Mouse (Mus musculus) liver, adult 2 months (tissue): ENCODE measurements around the gene Sorcs3. TPM values are rescaled to one million over a fixed set of nuclear protein-coding genes. Genes with fewer than 3 reads are reported as not detected.

Experiments used
- DNase-seq: peaks from one replicate; pipeline ENCODE4 v3.0.0-alpha.2; 2011; ENCODE audit warnings: low read depth, low spot score; ENCODE audit errors: extremely low read depth
- H3K27ac ChIP-seq: fragments of 200-500 bp; replicated peaks from 2 replicates; pipeline ENCODE4 v1.5.1; 2012; ENCODE audit warnings: low read depth, mild to moderate bottlenecking, control low read depth, inconsistent platforms, low read length; ENCODE audit not compliant: insufficient read depth
- H3K27me3 ChIP-seq: fragments of 200-500 bp; 2 replicates; pipeline ENCODE4 v1.6.1; 2012; ENCODE audit warnings: mild to moderate bottlenecking, moderate library complexity, low read length, inconsistent platforms; ENCODE audit not compliant: control insufficient read depth, insufficient read depth
- H3K36me3 ChIP-seq: fragments of 200-500 bp; 2 replicates; pipeline ENCODE4 v1.6.1; 2012; ENCODE audit warnings: low read length, inconsistent platforms; ENCODE audit not compliant: control insufficient read depth, insufficient read depth
- H3K4me1 ChIP-seq: fragments of 200-500 bp; 2 replicates; pipeline ENCODE4 v1.6.1; 2011; ENCODE audit warnings: low read length; ENCODE audit not compliant: control insufficient read depth, insufficient read depth
- H3K4me3 ChIP-seq: fragments of 200-500 bp; 2 replicates; pipeline ENCODE4 v1.5.1; 2011; ENCODE audit warnings: low read depth, mild to moderate bottlenecking, control low read depth, low read length, moderate library complexity; ENCODE audit not compliant: insufficient read depth
- H3K79me2 ChIP-seq: fragments of 200-500 bp; 2 replicates; pipeline ENCODE4 v1.6.1; 2012; ENCODE audit warnings: inconsistent platforms, mild to moderate bottlenecking, low read length, moderate library complexity; ENCODE audit not compliant: control insufficient read depth, insufficient read depth
- H3K9ac ChIP-seq: fragments of 200-500 bp; 2 replicates; pipeline ENCODE4 v1.6.1; 2012; ENCODE audit warnings: low read depth, mild to moderate bottlenecking, control low read depth, inconsistent platforms, low read length
- CTCF ChIP-seq: fragments of 200-500 bp; IDR thresholded peaks from 2 replicates; pipeline ENCODE4 v1.5.1; 2011; ENCODE audit warnings: low read depth, low read length, control low read depth
- POLR2A ChIP-seq: fragments of 200-500 bp; IDR thresholded peaks from 2 replicates; pipeline ENCODE4 v1.6.1; 2011; ENCODE audit warnings: low read length, control low read depth; ENCODE audit not compliant: insufficient read depth; ENCODE audit errors: extremely low read depth
- WGBS: fragments of 180-500 bp; shearing (Covaris S2); methylation state at CpG from one replicate; pipeline ENCODE4 v1.1.7; 2018; 5-methylcytosine and 5-hydroxymethylcytosine counted together
- polyA plus RNA-seq: library from polyadenylated mRNA; depleted of rRNA; stranded (reverse); fragments of >200 nt; gene quantifications from 2 replicates; pipeline ENCODE4 v1.2.3, GENCODE M21; 2012
- total RNA-seq: library from RNA; depleted of rRNA; stranded (reverse); fragments of >200 nt; gene quantifications from 2 replicates; pipeline ENCODE4 v1.2.3, GENCODE M21; 2014

Sorcs3 gene
- total and polyA plus RNA-seq, 2 experiments: 0.04 to 0.09 TPM

- H3K4me1 ChIP-seq: no peaks in the 10 kb centered on the region
- DNase-seq: no peak
- WGBS: 69% methylated on average over 2 of the region's 2 CpGs
- no peaks in the 10 kb centered on the region for H3K27me3 ChIP-seq
- no peak overlapping the region for H3K9ac ChIP-seq
- TF ChIP-seq CTCF (no peak), POLR2A (no peak)
- H3K36me3 ChIP-seq: no peaks in the 10 kb centered on the region
- H3K27ac ChIP-seq: no peak overlapping the region
- H3K4me3 ChIP-seq: no peak overlapping the region
- H3K79me2 ChIP-seq: no peaks in the 10 kb centered on the region
These were observed 531.7 kb downstream of the Sorcs3 start for GRCm38 (mm10) chr19:48737554-48737953.

DNA sequence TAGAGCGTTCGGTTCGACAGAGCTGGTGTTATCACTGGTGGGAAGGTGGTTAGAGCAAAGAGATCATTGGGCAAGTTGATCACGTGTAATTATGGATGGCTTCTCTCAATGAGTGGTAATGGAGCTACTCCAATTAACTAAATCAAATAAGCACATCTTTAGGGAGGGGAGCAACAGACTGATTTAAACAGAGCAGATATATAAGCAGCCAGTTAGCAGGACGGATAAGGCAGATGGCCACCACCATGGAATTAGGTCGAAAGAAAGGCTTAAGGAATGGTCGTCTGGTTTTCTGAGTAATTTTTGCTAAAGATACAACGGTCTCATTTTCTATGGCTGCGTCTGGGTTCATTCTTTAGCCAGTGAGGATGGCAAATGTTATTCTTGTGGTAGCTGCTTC is 549.3 kb downstream of the Sorcs3 start:
- 89% methylated on average over 9 of the region's 9 CpGs for WGBS
- H3K9ac ChIP-seq: no peak overlapping the region
- no peaks in the 10 kb centered on the region for H3K36me3 ChIP-seq
- no peaks in the 10 kb centered on the region for H3K79me2 ChIP-seq
- no peak for DNase-seq
- H3K4me1 ChIP-seq: no peaks in the 10 kb centered on the region
- H3K27ac ChIP-seq: no peak overlapping the region
- H3K4me3 ChIP-seq: no peak overlapping the region
- TF ChIP-seq CTCF: no peak
- no peak for TF ChIP-seq POLR2A
- no peaks in the 10 kb centered on the region for H3K27me3 ChIP-seq

GRCm38 (mm10) chr19:48756831-48757230 is 551.0 kb downstream of the Sorcs3 start:
- H3K79me2 ChIP-seq: no peaks in the 10 kb centered on the region
- 79% methylated on average over 6 of the region's 6 CpGs for WGBS
- no peak overlapping the region for H3K4me3 ChIP-seq
- H3K9ac ChIP-seq: no peak overlapping the region
- H3K27me3 ChIP-seq: no peaks in the 10 kb centered on the region
- no peaks in the 10 kb centered on the region for H3K4me1 ChIP-seq
- no peak for DNase-seq
- no peak overlapping the region for H3K27ac ChIP-seq
- no peak for TF ChIP-seq CTCF
- no peak for TF ChIP-seq POLR2A
- no peaks in the 10 kb centered on the region for H3K36me3 ChIP-seq

DNA sequence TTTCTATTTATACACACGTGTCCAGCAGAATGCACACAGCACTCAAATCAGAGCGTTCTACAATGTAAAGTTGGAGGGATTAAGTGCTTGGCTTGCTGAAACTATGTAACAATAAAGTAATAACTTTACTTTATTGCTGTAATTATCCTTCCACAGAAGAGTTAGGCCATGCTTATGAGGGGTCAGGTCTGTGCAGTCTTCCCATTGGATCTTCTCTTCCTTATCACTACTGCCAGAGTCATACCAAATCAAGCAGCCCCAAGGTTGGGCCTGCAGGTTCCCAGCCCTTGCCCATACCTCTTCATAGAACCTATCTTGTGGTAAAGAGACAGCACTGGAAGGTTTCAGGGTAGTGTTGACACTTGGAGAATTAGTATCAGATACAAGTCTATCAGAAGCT is 560.7 kb downstream of the Sorcs3 start:
- 85% methylated on average over 2 of the region's 2 CpGs for WGBS
- Histone ChIP-seq H3K27me3 (no peaks in the 10 kb centered on the region), H3K4me1 (no peaks in the 10 kb centered on the region), H3K4me3 (no peak overlapping the region), H3K27ac (no peak overlapping the region), H3K79me2 (no peaks in the 10 kb centered on the region), H3K36me3 (no peaks in the 10 kb centered on the region), H3K9ac (no peak overlapping the region)
- no peak for DNase-seq
- TF ChIP-seq CTCF (no peak), POLR2A (no peak)

DNA sequence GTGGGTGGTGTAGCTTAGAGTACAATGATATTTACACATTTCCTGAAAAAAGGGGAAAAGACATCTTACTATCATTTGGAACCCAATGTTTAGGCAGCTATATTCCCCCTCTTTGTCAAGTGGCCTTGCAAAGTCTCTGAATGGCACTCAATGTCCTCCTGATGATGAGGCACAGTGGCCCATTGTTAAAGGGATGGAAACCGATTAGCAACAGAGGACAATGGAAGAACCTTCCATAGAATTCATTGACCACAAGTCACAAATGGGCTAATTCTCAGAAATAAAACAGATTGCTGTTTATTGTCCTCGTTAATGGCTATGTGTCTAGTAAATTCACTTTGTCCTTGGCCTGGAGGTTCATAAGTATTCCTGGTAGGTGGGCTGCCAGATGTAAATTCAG is 565.7 kb downstream of the Sorcs3 start:
- Histone ChIP-seq H3K4me1 (no peaks in the 10 kb centered on the region), H3K27ac (no peak overlapping the region), H3K4me3 (no peak overlapping the region), H3K36me3 (no peaks in the 10 kb centered on the region), H3K9ac (no peak overlapping the region), H3K79me2 (no peaks in the 10 kb centered on the region), H3K27me3 (no peaks in the 10 kb centered on the region)
- no peak for DNase-seq
- TF ChIP-seq CTCF (no peak), POLR2A (no peak)
- WGBS: 78% methylated on average over 2 of the region's 2 CpGs

- no peak overlapping the region for H3K27ac ChIP-seq
- no peaks in the 10 kb centered on the region for H3K4me1 ChIP-seq
- WGBS: 67% methylated on average over 3 of the region's 3 CpGs
- H3K27me3 ChIP-seq: no peaks in the 10 kb centered on the region
- no peak overlapping the region for H3K9ac ChIP-seq
- DNase-seq: no peak
- H3K79me2 ChIP-seq: no peaks in the 10 kb centered on the region
- H3K4me3 ChIP-seq: no peak overlapping the region
- no peaks in the 10 kb centered on the region for H3K36me3 ChIP-seq
- TF ChIP-seq CTCF (no peak), POLR2A (no peak)
These were observed 573.4 kb downstream of the Sorcs3 start for GRCm38 (mm10) chr19:48779095-48779765.
